Mouse (Mus musculus): Measurements from ENCODE around the gene Il17rc. TPM values are rescaled to one million over a fixed set of nuclear protein-coding genes. Genes with fewer than 3 reads are reported as not detected.
A peak's percentile ranks its signal among the peaks of the same experiment; 100 is the strongest.

Gene Il17rc
- polyA plus RNA-seq, 1 experiment = 10.2 TPM

DNA sequence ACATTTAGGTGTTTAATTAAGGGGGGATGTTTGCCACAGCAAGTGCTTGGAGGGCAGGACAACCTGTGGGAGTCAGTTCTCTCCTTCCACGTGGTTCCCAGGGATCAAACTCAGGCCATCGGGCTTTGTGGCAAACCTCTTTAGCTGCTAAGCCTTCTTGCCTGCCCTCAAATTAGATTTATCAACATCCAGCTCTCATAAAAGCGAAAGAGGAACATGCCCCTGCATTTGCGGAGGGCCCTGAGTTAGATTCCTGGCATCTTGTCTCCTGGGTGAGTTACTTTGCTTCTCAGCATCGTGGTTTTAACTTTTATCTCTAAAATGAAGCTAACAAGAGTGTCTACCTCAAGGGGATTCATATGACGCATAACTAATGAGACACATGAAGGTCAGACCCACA, 28.1 kb downstream of the Il17rc start:
- H3K4me1 ChIP-seq (ENCODE audit: control insufficient read depth, insufficient read depth, insufficient read length, low read length) = no peaks in the 10 kb centered on the region; the same call in 1 of the 2 replicates
- no peak overlapping the region for H3K4me3 ChIP-seq (ENCODE audit: insufficient read depth, low read depth, low read length)
- H3K27ac ChIP-seq (replicated peaks; ENCODE audit: low read depth, low read length) = no peak overlapping the region

DNA sequence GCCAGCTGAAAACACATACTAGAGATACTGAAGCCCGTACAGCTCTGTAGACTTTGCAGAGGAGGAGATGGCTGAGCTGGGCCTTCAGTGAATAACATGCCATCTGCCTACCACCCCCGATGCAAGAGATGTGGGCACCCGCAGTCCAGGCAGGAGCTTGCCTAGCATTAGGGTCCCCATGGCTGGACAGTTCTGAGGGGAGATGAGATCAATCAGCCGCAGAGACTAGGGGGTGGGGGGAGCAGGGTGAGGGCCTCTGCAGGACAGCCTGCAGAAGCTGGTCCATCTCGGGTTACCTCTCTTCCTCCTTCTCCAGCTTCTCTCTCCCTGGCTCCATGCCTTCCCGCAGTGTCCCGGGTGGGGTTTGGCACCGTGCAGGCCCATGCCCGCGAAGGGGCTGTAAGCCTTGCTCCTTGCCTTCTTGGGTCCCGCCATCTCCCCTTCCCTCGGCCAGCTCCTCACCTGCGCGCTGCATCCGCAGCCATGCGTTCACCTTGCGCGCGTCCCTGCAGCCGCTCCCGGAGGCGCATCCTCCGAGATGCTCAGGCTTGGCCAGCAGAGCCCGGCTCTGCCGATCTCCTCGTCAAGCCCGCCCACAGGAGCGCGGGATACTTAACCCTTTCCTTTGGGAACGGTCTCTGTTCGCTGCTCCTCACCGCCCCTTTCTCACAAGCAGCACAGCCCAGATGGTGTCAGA, 30.3 kb downstream of the Il17rc start, which contains the start of gene Prrt3:
TSS of gene Prrt3 (minus strand) at position 544 of the 697 bp plus-strand sequence.
- H3K4me1 ChIP-seq (ENCODE audit: control insufficient read depth, insufficient read depth, insufficient read length, low read length) = no peaks in the 10 kb centered on the region
- H3K27ac ChIP-seq (replicated peaks; ENCODE audit: low read depth, low read length) = no peak within 1 kb of the TSS
- no peak within 1 kb of the TSS for H3K4me3 ChIP-seq (ENCODE audit: insufficient read depth, low read depth, low read length)

DNA sequence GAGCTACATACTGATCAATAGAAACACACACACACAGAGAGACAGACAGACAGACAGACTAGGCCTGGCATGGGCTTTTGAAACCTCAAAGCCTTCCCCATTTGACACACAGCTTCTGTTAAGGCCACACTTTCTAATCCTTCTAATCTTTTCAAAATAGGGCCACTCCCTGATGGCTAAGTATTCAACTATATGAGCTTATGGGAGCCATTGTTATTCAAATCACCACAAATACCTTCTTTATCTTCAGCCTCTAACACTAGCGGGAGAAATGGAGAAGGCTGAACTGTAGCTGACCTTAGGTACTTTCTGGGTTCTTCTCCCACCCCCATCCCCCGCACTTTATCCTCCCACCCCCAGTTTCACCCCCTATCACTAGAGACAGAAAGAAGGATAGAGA, 31.6 kb downstream of the Il17rc start:
- Histone ChIP-seq H3K4me1 (ENCODE audit: control insufficient read depth, insufficient read depth, insufficient read length, low read length) (no peaks in the 10 kb centered on the region), H3K4me3 (ENCODE audit: insufficient read depth, low read depth, low read length) (no peak overlapping the region), H3K27ac (replicated peaks; ENCODE audit: low read depth, low read length) (no peak overlapping the region)

DNA sequence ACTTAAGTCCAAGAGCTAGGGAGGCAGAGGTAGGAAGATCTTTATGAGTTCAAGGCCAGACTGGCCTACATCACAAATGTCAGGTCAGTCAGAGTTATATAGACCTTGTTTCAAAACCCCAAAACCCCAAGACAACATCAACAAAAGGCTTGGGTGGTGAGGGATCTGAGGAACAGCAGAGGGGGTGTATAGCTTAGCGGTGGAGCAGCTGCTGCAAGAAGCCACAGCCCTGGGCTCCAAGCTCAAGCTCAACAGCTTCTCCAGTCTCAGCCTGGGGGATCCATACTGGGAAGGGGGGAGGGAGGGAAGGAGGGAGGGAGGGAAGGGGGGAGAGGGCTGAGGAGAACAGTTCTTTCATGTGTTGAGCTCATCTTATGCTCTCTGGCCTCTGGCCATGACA, 34.5 kb downstream of the Il17rc start:
- Histone ChIP-seq H3K4me1 (ENCODE audit: control insufficient read depth, insufficient read depth, insufficient read length, low read length) (peaks cover 6% of the 10 kb centered on the region; the same call in 1 of the 2 replicates), H3K27ac (replicated peaks; ENCODE audit: low read depth, low read length) (no peak overlapping the region), H3K4me3 (ENCODE audit: insufficient read depth, low read depth, low read length) (no peak overlapping the region)

DNA sequence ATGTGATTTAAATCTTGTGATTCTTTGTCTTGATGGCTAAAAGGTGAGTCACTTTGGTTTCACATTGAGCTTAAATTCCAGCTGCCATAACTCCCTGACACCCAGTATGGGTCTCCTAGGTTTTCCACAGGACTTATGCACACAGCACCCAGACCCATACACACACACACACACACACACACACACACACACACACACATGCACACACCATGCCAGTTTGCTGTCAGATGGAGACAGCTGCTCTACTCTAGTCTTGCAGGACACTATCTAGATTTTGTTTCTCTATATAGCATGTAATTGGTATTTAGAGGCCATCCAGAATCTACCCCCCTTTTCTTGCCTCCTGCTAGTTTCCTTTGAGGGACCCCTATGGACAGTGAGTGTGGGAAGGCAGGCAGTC, 35.9 kb downstream of the Il17rc start:
- Histone ChIP-seq H3K4me1 (ENCODE audit: control insufficient read depth, insufficient read depth, insufficient read length, low read length) (peaks cover 6% of the 10 kb centered on the region; the same call in 1 of the 2 replicates), H3K4me3 (ENCODE audit: insufficient read depth, low read depth, low read length) (no peak overlapping the region), H3K27ac (replicated peaks; ENCODE audit: low read depth, low read length) (no peak overlapping the region)

DNA sequence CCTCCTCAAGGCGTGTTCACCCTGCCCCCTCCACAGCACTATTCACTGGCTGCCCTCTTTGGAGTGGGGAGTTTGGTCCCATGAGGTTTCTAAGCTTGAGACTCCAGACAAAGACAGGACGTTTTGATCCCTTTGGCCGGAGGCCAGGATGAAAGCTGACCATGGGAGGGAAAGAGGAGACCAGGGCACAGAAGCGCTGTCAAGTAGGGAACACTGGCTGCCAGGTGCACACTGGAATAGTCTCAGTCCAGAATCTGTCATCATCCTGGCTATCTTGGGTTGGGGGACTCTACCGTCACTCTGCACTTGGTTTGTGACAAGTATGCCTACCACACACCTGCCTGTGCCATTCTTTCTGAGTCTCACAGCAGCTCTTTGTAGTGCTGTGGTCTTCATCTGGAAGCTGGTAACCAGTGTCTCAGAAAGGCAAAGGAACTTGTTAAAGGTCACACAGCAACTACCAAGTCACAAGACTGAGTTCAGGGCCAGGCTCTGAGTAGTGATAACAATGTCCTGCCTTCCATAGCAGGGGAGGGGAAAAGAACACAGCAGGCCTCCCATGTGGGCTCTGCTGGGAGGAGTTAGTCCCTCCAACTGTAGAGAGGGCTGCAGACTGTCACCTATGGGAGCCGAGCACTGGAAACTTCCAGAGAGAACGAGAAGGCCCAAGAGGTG, 37.2 kb downstream of the Il17rc start:
- Histone ChIP-seq H3K4me3 (ENCODE audit: insufficient read depth, low read depth, low read length) (no peak overlapping the region), H3K27ac (replicated peaks; ENCODE audit: low read depth, low read length) (no peak overlapping the region), H3K4me1 (ENCODE audit: control insufficient read depth, insufficient read depth, insufficient read length, low read length) (peaks cover 6% of the 10 kb centered on the region; the same call in 1 of the 2 replicates)

DNA sequence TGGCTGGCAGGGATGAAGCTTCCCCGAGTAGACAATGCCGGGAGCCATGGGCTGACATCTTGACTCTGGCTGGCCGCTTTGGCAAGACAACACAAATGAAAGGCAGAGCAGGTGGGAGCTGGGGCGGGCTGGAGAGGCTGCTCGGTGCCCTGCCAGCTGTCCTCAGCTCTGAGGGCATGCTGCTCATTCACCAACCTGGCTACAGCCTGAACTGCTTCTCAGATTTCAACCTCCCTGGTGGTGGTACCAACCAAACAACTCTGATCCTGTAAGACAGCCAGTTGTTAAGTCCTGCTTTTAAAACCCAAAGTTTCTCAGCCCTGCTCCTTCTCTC, 37.7 kb downstream of the Il17rc start:
- Histone ChIP-seq H3K4me3 (ENCODE audit: insufficient read depth, low read depth, low read length) (no peak overlapping the region), H3K27ac (replicated peaks; ENCODE audit: low read depth, low read length) (no peak overlapping the region), H3K4me1 (ENCODE audit: control insufficient read depth, insufficient read depth, insufficient read length, low read length) (peaks cover 6% of the 10 kb centered on the region; the same call in 1 of the 2 replicates)

DNA sequence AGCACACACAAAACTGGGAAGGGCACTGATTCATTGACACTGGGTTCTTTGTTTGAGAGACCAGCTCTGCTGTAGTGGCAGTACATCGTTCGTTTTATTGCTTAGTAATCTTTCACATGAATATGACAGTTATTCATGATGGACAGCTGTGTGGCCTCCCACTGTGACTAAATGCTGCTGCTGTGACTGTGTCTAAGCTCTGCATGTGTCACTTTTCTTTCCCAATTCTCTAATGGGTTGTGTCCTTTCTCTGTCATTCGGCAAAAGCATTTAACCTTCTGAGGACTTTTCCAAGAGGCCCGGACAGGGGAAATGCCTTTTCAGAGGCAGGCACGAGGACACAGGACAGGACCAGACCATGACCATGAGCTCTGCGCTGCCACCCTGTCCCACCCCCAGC, 42.7 kb downstream of the Il17rc start:
- Histone ChIP-seq H3K27ac (replicated peaks; ENCODE audit: low read depth, low read length) (no peak overlapping the region), H3K4me3 (ENCODE audit: insufficient read depth, low read depth, low read length) (no peak overlapping the region), H3K4me1 (ENCODE audit: control insufficient read depth, insufficient read depth, insufficient read length, low read length) (no peaks in the 10 kb centered on the region)

DNA sequence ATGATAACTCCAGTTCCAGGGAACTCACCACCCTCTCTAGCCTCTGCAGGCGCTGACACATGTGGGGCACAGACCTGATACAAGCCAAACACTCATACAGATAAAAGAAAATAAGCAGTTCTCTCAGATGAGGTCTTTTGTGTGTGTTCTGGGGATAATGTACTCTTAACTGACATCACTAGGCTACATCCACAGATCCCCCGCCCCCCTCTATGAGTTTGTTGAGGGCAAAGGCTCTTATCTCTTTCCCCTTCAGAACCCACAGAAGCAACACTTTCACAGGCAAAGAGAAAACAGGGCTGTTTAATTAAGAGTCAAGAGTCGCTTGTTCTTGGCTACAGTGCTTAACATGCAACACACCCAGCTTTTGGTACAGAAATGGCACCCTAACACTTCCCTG, 43.4 kb downstream of the Il17rc start:
- Histone ChIP-seq H3K4me1 (ENCODE audit: control insufficient read depth, insufficient read depth, insufficient read length, low read length) (no peaks in the 10 kb centered on the region), H3K4me3 (ENCODE audit: insufficient read depth, low read depth, low read length) (no peak overlapping the region), H3K27ac (replicated peaks; ENCODE audit: low read depth, low read length) (no peak overlapping the region)

DNA sequence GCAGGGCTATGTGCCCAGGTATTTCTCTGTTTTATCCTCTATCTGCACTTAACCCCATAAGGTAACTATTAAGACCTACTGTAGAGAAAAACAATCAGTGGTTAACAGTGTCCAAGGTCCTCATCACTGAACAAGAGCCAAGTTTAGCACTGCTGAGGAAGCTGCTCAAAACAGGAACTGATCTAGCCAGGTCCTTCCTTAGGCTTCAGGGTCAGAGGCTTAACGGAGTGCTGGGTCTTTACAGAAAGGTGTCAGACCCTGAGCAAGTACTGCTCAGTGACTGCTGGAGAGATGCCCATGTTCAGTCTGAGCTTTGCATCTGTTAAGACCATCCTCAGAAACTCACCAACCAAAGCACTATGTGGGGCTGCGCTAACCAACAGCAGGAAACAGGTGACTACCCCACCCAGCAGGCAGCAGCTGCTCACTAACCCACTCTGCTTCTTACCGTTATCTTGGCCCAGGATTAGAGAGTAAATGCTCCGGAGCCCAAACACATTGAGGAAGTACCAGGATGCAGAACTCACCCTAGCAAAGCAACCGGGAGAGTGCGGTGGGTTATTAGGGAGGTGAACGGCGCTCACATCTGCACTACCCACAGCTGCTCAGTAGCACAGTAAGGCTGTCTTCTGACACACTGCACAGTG, 46.3 kb downstream of the Il17rc start:
- no peak overlapping the region for H3K27ac ChIP-seq (replicated peaks; ENCODE audit: low read depth, low read length)
- H3K4me1 ChIP-seq (ENCODE audit: control insufficient read depth, insufficient read depth, insufficient read length, low read length) = peaks cover 4% of the 10 kb centered on the region; the same call in 1 of the 2 replicates
- H3K4me3 ChIP-seq (ENCODE audit: insufficient read depth, low read depth, low read length) = no peak overlapping the region

DNA sequence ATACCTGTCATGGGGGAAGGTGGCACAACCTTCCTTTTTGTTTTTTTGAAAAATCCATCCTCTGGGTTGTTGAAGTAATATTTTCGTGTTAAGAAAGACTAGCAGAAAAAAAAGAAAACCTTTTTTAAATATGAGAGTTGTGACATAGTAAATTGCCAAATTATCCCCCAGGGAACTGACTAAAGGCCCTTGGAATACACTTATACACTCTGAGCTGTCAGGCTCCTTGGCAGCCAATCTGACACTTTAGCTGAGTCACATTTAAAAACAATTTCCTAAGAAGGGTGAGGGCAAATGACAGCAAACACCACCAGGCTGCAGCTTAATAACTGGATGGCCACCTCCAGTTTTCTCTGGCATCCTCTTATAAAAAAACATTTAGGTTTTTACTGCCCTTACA, 51.1 kb downstream of the Il17rc start:
- Histone ChIP-seq H3K27ac (replicated peaks; ENCODE audit: low read depth, low read length) (0 out of 2 replicates have a peak overlapping the region, but pooled peaks have one; percentile 50), H3K4me3 (ENCODE audit: insufficient read depth, low read depth, low read length) (no peak overlapping the region), H3K4me1 (ENCODE audit: control insufficient read depth, insufficient read depth, insufficient read length, low read length) (peaks cover 14% of the 10 kb centered on the region)

DNA sequence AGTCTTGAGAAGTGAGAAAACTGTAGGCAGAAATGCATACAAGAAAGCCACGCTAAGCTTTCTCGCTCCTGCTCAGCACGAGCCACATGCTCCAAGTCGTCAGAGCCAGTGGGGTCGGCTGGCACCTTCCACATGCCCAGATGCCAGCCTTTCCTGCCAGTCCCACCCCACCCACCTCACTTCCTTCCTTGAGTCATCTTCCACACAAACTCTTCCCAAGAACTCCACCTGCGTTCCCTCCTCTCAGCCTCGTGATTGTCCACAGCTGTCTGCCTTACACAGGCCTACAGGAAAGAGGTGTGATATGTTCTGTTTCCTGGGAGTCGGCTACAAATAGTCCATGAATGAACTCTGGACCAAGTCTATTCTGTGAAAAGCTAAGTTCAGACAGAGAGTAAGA, 52.2 kb downstream of the Il17rc start:
- H3K27ac ChIP-seq (replicated peaks; ENCODE audit: low read depth, low read length) = peak overlapping the region; percentile 60
- H3K4me3 ChIP-seq (ENCODE audit: insufficient read depth, low read depth, low read length) = no peak overlapping the region
- peaks cover 14% of the 10 kb centered on the region for H3K4me1 ChIP-seq (ENCODE audit: control insufficient read depth, insufficient read depth, insufficient read length, low read length)

DNA sequence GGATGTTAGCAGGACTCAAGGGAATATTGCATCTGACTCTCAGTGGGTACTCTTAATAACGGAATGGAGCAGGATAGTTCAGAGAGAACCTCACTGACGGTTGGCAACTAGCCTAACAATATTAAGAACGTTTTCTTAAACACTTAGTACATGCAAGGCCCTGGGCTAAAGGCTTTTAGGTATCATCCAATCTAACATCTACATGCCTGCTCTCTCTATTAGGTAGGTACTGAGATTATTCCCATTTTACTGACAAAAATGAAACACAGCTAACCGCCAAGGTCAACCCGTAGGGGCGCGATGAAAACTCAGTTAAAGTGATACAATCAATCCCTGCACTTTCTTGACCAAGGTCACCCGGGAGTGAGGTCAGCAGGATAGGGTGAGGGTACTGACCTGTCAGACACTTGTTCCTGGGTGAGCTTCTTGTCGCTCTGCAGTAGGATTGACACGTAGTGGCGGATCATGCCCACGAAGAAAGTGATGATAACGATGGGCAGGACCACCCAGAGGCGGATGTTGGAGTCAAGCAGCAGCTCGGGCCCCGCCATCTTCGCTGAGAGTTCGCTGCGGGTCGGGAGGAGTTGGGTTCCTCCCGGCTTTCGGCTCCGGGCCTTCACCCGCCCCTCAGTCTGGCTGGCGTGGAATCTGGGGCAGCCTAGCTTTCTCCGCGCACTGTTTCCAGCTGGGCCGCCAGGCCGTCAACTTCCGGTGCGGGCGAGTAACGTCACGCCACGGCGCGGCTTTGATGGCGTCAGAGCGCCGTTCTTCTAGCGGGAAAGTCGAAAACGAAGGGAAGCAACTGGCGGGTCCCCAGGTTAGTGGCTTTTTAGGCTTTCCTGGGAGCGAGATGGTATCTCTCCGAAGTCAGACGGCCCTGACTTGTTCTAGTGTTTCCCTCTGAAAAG, 60.0 kb downstream of the Il17rc start, which contains the start of the genes Emc3 and Fancd2:
TSS of gene Emc3 (minus strand) at position 721 of the 908 bp plus-strand sequence.
TSS of gene Fancd2 (plus strand) at position 751 of the 908 bp plus-strand sequence.
- H3K27ac ChIP-seq (replicated peaks; ENCODE audit: low read depth, low read length) = peak within 1 kb of the TSS; percentile 86
- H3K4me1 ChIP-seq (ENCODE audit: control insufficient read depth, insufficient read depth, insufficient read length, low read length) = no peaks in the 10 kb centered on the region
- peak within 1 kb of the TSS; percentile 83 for H3K4me3 ChIP-seq (ENCODE audit: insufficient read depth, low read depth, low read length)

DNA sequence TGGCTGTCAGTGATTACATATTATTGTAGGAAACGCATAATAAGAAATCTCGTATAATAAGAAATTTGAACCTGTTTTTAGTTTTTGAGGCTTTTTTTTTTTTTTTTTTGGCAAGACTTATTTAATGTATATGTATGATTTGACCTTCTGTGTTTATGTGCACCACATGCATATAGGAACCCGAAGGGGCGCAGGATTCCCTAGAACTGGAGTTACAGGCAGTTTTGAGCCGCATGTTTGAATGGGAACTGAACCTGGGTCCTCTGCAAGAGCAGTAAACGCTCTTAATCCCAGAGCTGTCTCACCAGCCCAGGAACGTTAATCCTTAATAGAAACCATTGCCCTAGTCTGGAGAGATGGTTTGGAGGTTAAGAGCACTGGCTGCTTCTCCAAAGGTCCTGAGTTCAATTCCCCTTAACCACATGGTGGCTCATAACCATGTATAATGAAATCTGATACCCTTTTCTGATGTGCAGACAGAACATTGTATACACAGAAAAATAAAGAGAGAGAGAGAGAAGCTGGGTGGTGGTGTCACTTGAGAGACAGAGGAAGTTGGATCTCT, 60.7 kb downstream of the Il17rc start:
- no peak overlapping the region for H3K27ac ChIP-seq (replicated peaks; ENCODE audit: low read depth, low read length)

More for the DNA sequence above, 60.7 kb downstream of the Il17rc start:
- Histone ChIP-seq H3K4me3 (ENCODE audit: insufficient read depth, low read depth, low read length) (peak overlapping the region; percentile 83), H3K4me1 (ENCODE audit: control insufficient read depth, insufficient read depth, insufficient read length, low read length) (no peaks in the 10 kb centered on the region)

All from brown adipose tissue, adult 24 weeks (tissue).